Mouse (Mus musculus) stomach, postnatal 0 days (tissue): Measurements from ENCODE around the gene Fcf1.

ENCODE experiments used
- CTCF ChIP-seq: IDR thresholded peaks from 2 replicates; pipeline ENCODE4 v1.5.1; 2016; ENCODE audit warnings: antibody characterized with exemption, low read depth, mild to moderate bottlenecking, moderate library complexity
- EP300 ChIP-seq: optimal IDR thresholded peaks from 2 replicates; pipeline ENCODE3; 2016; ENCODE audit warnings: antibody characterized with exemption

DNA sequence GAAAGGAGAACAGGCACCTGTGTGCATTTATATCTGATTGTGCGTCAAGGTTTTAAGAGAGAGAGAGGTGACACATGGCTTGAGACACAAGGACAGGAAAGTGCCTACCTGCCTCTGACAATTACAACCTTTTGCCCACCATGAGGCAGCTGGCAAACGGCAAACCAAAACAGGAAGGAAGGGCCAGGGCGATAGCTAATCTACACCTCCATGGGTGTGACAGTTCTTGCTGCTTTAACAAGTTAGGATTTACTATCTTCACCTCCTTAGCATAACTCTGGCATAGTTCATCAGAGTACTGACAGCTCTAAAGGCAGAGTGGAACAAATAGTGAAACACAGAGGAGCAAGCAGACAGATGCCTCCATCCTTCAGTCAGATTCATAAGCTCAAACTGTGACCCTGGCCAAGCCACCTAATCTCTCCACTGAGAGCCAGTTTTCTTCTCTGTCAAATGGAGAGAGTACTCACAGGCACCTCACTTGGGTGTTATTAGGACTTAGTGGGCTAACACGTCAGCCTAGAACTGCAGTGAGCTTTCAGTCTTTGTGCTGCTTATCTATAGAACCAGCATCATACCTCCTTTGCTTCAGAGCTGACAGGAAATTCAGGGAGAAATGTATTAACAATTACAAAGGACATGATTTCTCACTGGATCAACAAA is 26.4 kb upstream of the Fcf1 start:
- TF ChIP-seq CTCF (no peak), EP300 (no peak)
